Mouse (Mus musculus): ENCODE measurements around the gene Exosc8. TPM values are rescaled to one million over a fixed set of nuclear protein-coding genes. Genes with fewer than 3 reads are reported as not detected.
"Not testable (repeated sequence)": the region's sequence is repeated elsewhere in the genome, so short reads cannot be mapped to it uniquely, and the experiment has no call there.

The Exosc8 gene
- total and polyA plus RNA-seq, 3 experiments, result 10.7 to 19.7 (median 19.0) TPM

- no peaks in the 10 kb centered on the region for H3K79me2 ChIP-seq (replicated peaks; ENCODE audit: control insufficient read depth, insufficient read depth, low read length)
- intact Hi-C loops (cut with DNase I), result no loop called here
- H3K27me3 ChIP-seq (ENCODE audit: control insufficient read depth, insufficient read depth, low read length), result no peaks in the 10 kb centered on the region
- TF ChIP-seq CTCF (IDR thresholded peaks at IDR 0.05) (no peak), POLR2A (IDR thresholded peaks at IDR 0.05; ENCODE audit: insufficient read depth, low read depth, low read length) (no peak), EP300 (IDR thresholded peaks at IDR 0.05; ENCODE audit: insufficient read depth, low read depth, low read length) (no peak)
- H3K4me1 ChIP-seq (ENCODE audit: control insufficient read depth, insufficient read depth, low read length), result no peaks in the 10 kb centered on the region
- no peak overlapping the region for H3K9ac ChIP-seq (ENCODE audit: low read depth, low read length)
- H3K4me3 ChIP-seq, result no peak overlapping the region
- no peaks in the 10 kb centered on the region for H3K36me3 ChIP-seq (ENCODE audit: control insufficient read depth, insufficient read depth, low read length)
- H3K27ac ChIP-seq, result no peak overlapping the region
- DNase-seq, result no peak
- WGBS, result 70% methylated on average over 5 of the region's 5 CpGs
These were observed 31.6 kb upstream of the Exosc8 start for GRCm38 (mm10) chr3:54766811-54767210.

DNA sequence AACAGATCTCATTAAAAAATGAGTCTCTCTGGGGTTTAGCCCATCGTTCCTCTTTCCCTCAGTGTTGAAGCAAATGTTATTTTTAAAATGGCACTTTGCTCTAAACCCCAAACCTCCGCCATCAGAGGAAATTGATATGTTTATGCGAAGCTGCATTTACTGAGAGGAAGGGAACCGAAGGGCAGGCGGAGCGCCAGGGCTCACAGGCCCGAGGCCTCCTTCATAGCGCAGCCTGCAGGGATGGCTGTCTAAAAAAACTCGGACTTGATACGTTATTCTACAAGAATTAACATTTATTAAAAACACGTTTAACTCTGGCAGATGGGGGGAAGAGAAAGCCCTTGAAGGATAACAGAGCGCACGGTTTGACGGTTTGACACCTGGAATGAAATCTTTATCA lies 30.8 kb upstream of the Exosc8 start:
- DNase-seq, result no peak
- Histone ChIP-seq H3K27me3 (ENCODE audit: control insufficient read depth, insufficient read depth, low read length) (no peaks in the 10 kb centered on the region), H3K79me2 (replicated peaks; ENCODE audit: control insufficient read depth, insufficient read depth, low read length) (no peaks in the 10 kb centered on the region), H3K9ac (ENCODE audit: low read depth, low read length) (no peak overlapping the region), H3K27ac (no peak overlapping the region), H3K36me3 (ENCODE audit: control insufficient read depth, insufficient read depth, low read length) (no peaks in the 10 kb centered on the region), H3K4me3 (no peak overlapping the region), H3K4me1 (ENCODE audit: control insufficient read depth, insufficient read depth, low read length) (no peaks in the 10 kb centered on the region)
- intact Hi-C loops (cut with DNase I), result no loop called here
- TF ChIP-seq POLR2A (IDR thresholded peaks at IDR 0.05; ENCODE audit: insufficient read depth, low read depth, low read length) (no peak), EP300 (IDR thresholded peaks at IDR 0.05; ENCODE audit: insufficient read depth, low read depth, low read length) (no peak), CTCF (IDR thresholded peaks at IDR 0.05) (no peak)
- 83% methylated on average over 14 of the region's 14 CpGs for WGBS

DNA sequence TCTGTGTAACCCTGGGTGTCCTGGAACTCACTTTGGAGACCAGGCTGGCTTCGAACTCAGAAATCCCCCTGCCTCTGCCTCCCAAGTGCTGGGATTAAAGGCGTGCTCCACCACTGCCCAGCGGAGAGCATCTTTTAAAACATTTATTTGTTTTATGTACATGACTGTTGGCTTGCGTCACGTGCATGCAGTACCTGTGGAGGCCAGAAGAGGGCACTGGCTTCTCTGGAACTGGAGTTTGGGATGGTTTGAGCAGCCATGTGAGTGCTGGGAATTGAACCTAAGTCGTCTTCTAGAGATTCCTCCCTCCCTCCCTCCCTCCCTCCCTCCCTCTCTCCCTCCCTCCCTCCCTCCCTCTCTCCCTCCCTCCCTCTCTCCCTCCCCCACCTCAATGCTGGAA lies 30.3 kb upstream of the Exosc8 start:
- H3K4me3 ChIP-seq; H3K27ac ChIP-seq; H3K36me3 ChIP-seq (ENCODE audit: control insufficient read depth, insufficient read depth, low read length); DNase-seq; intact Hi-C loops (cut with DNase I); H3K27me3 ChIP-seq (ENCODE audit: control insufficient read depth, insufficient read depth, low read length); H3K4me1 ChIP-seq (ENCODE audit: control insufficient read depth, insufficient read depth, low read length); H3K9ac ChIP-seq (ENCODE audit: low read depth, low read length); H3K79me2 ChIP-seq (replicated peaks; ENCODE audit: control insufficient read depth, insufficient read depth, low read length): not testable (repeated sequence)
- 93% methylated on average over 6 of the region's 6 CpGs for WGBS
- TF ChIP-seq CTCF (IDR thresholded peaks at IDR 0.05), result peak; percentile 47

DNA sequence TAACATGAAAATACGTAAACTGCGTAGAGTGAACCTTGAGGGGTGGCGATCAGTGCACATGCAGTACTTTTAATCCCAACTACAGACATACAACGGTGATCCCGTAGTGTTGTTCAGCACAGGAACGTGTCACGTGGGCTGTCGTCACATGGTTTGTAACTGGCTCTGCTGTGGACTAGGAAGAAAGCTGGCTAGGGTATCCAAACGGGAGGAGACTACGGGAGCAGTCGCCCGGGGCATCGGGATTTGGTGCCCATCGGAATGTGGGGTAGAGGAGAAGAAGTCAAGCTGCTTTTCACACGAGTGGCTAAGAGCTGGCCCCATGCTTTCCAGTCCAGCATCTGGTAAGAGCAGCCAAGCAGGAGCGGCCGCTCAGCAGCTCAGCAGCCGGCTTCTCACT lies 29.2 kb upstream of the Exosc8 start:
- H3K4me1 ChIP-seq (ENCODE audit: control insufficient read depth, insufficient read depth, low read length), result no peaks in the 10 kb centered on the region
- H3K9ac ChIP-seq (ENCODE audit: low read depth, low read length), result peak overlapping the region; percentile 18; the same call in 1 of the 2 replicates
- H3K27ac ChIP-seq, result peak overlapping the region; percentile 28; the same call in 1 of the 2 replicates
- H3K79me2 ChIP-seq (replicated peaks; ENCODE audit: control insufficient read depth, insufficient read depth, low read length), result no peaks in the 10 kb centered on the region
- TF ChIP-seq POLR2A (IDR thresholded peaks at IDR 0.05; ENCODE audit: insufficient read depth, low read depth, low read length) (0 out of 2 replicates have a peak, but pooled peaks have one; percentile 33), EP300 (IDR thresholded peaks at IDR 0.05; ENCODE audit: insufficient read depth, low read depth, low read length) (no peak)
- WGBS, result 51% methylated on average over 18 of the region's 18 CpGs
- intact Hi-C loops (cut with DNase I), result no loop called here
- no peaks in the 10 kb centered on the region for H3K27me3 ChIP-seq (ENCODE audit: control insufficient read depth, insufficient read depth, low read length)
- H3K4me3 ChIP-seq, result peak overlapping the region; percentile 41
- H3K36me3 ChIP-seq (ENCODE audit: control insufficient read depth, insufficient read depth, low read length), result no peaks in the 10 kb centered on the region
- DNase-seq, result peak; percentile 50 to 51

GRCm38 (mm10) chr3:54761258-54761657 lies 26.1 kb upstream of the Exosc8 start:
- Histone ChIP-seq H3K4me3 (no peak overlapping the region), H3K36me3 (ENCODE audit: control insufficient read depth, insufficient read depth, low read length) (no peaks in the 10 kb centered on the region), H3K9ac (ENCODE audit: low read depth, low read length) (no peak overlapping the region), H3K27me3 (ENCODE audit: control insufficient read depth, insufficient read depth, low read length) (no peaks in the 10 kb centered on the region), H3K27ac (no peak overlapping the region), H3K4me1 (ENCODE audit: control insufficient read depth, insufficient read depth, low read length) (no peaks in the 10 kb centered on the region), H3K79me2 (replicated peaks; ENCODE audit: control insufficient read depth, insufficient read depth, low read length) (no peaks in the 10 kb centered on the region)
- intact Hi-C loops (cut with DNase I), result no loop called here
- TF ChIP-seq POLR2A (IDR thresholded peaks at IDR 0.05; ENCODE audit: insufficient read depth, low read depth, low read length) (no peak), EP300 (IDR thresholded peaks at IDR 0.05; ENCODE audit: insufficient read depth, low read depth, low read length) (no peak), CTCF (IDR thresholded peaks at IDR 0.05) (no peak)
- DNase-seq, result no peak
- 92% methylated on average over 1 of the region's 1 CpGs for WGBS

DNA sequence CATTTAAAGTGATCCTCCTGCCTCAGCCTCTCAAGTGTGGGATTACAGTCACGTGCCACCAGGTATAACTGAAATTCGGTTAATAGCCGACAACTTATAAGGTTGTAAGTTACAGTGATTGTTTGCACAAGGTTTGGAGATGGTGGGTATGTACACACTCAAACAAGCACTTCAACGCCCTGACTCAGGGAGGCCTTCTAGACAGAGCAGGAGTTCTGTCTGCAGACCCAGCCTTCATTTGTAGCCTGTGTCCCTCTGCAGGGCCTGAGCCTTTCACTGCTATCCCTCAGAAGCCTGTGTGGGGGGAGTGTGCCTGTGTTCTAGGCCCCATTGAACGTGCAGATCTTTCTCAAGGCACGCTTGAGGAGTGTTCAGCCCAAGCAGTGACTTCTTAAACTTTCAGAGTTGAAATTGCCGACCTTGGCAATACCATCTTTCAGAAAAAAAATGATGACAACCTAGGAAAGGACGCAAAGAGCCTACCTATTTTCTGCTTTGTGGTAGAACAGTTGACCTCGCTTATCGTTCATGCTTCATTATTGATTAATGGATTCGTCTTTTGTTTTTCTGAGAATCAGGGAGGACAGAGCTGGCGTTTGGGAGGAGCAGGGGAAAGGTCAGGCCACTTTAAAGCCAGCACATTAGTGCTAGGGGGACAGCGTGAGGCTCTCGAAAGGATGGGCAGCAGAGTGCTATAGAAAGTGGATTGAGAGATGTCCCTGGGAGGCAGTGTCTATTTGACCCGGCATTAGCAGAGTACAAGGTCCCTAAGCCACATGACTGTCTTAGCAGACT lies 25.3 kb upstream of the Exosc8 start:
- intact Hi-C loops (cut with DNase I), result no loop called here
- no peaks in the 10 kb centered on the region for H3K27me3 ChIP-seq (ENCODE audit: control insufficient read depth, insufficient read depth, low read length)
- 80% methylated on average over 15 of the region's 15 CpGs for WGBS
- H3K4me1 ChIP-seq (ENCODE audit: control insufficient read depth, insufficient read depth, low read length), result no peaks in the 10 kb centered on the region
- DNase-seq, result no peak
- H3K36me3 ChIP-seq (ENCODE audit: control insufficient read depth, insufficient read depth, low read length), result no peaks in the 10 kb centered on the region
- no peak overlapping the region for H3K4me3 ChIP-seq
- H3K79me2 ChIP-seq (replicated peaks; ENCODE audit: control insufficient read depth, insufficient read depth, low read length), result no peaks in the 10 kb centered on the region
- no peak for TF ChIP-seq EP300 (IDR thresholded peaks at IDR 0.05; ENCODE audit: insufficient read depth, low read depth, low read length)
- TF ChIP-seq POLR2A (IDR thresholded peaks at IDR 0.05; ENCODE audit: insufficient read depth, low read depth, low read length), result no peak
- no peak for TF ChIP-seq CTCF (IDR thresholded peaks at IDR 0.05)
- H3K27ac ChIP-seq, result no peak overlapping the region
- no peak overlapping the region for H3K9ac ChIP-seq (ENCODE audit: low read depth, low read length)

All from heart, adult 2 months (tissue).